19 mouse cellular contexts compared by ENCODE assay signal in genomic region chr7:48888751-48889150, GRCm38 (mm10). TPM values are rescaled to one million over a fixed set of nuclear protein-coding genes. Genes with fewer than 3 reads are reported as not detected.
DNase-seq lines count a peak whose midpoint lies in the region; ATAC-seq and TF ChIP-seq lines count a peak whose summit lies in the region.
"Had no signal": no experiment of that assay in that cellular context is flagged by ENCODE, and none has a peak within 500 bp of the region (broad histone marks: within the 10 kb centered on the region; RNA-seq: fewer than 3 reads in every experiment).

No protein-coding gene starts in this region.

- H3K4me2 ChIP-seq in limb, embryonic 15.5 days: no peak overlapping the region
- H3K4me2 ChIP-seq in intestine, postnatal 0 days (replicated peaks; ENCODE audit: low read depth): no peak overlapping the region
- H3K4me2 ChIP-seq in forebrain, embryonic 14.5 days (ENCODE audit: low read length): no peak overlapping the region
- H3K4me2 ChIP-seq: limb, embryonic 12.5 days had no signal

- no peak for TF ChIP-seq CTCF in intestine, postnatal 0 days (IDR thresholded peaks at IDR 0.05; ENCODE audit: low read depth)

- intact Hi-C loops in heart, postnatal 14 days (cut with DNase I): no loop called here

- ATAC-seq in limb, embryonic 15.5 days (ENCODE audit: insufficient number of reproducible peaks, low FRiP score, low TSS enrichment, low read depth): no peak
- ATAC-seq in intestine, postnatal 0 days: no peak
- no peak for ATAC-seq in forebrain, embryonic 14.5 days
- ATAC-seq: hindbrain, embryonic 16.5 days had no signal

- no peaks in the 10 kb centered on the region for H3K9me3 ChIP-seq in heart, embryonic 10.5 days
- H3K9me3 ChIP-seq in limb, embryonic 15.5 days: no peaks in the 10 kb centered on the region
- H3K9me3 ChIP-seq in limb, embryonic 10.5 days (replicated peaks): no peaks in the 10 kb centered on the region
- no peaks in the 10 kb centered on the region for H3K9me3 ChIP-seq in intestine, postnatal 0 days (ENCODE audit: control insufficient read depth)
- no peaks in the 10 kb centered on the region for H3K9me3 ChIP-seq in forebrain, embryonic 14.5 days (replicated peaks; ENCODE audit: control insufficient read depth, low read length)
- H3K9me3 ChIP-seq: limb, embryonic 12.5 days had no signal

- H3K27me3 ChIP-seq in heart, embryonic 10.5 days (ENCODE audit: insufficient read depth, poor library complexity, severe bottlenecking): no peaks in the 10 kb centered on the region
- H3K27me3 ChIP-seq in limb, embryonic 15.5 days: no peaks in the 10 kb centered on the region
- peaks cover 11% of the 10 kb centered on the region for H3K27me3 ChIP-seq in limb, embryonic 10.5 days (ENCODE audit: low read depth, poor library complexity, severe bottlenecking)
- no peaks in the 10 kb centered on the region for H3K27me3 ChIP-seq in intestine, postnatal 0 days (replicated peaks; ENCODE audit: control insufficient read depth, insufficient read depth, low read length)
- H3K27me3 ChIP-seq in forebrain, embryonic 14.5 days (replicated peaks; ENCODE audit: control insufficient read depth, insufficient read depth, low read length): peaks cover 11% of the 10 kb centered on the region; the same call in 1 of the 2 replicates

- H3K9ac ChIP-seq in limb, embryonic 15.5 days: no peak overlapping the region
- 0 out of 2 replicates have a peak overlapping the region, but pooled peaks have one; percentile 7 for H3K9ac ChIP-seq in intestine, postnatal 0 days (ENCODE audit: low read depth, low read length)
- no peak overlapping the region for H3K9ac ChIP-seq in forebrain, embryonic 14.5 days (ENCODE audit: low read length)
- H3K9ac ChIP-seq: limb, embryonic 12.5 days had no signal

- H3K4me3 ChIP-seq in heart, embryonic 10.5 days: no peak overlapping the region
- H3K4me3 ChIP-seq in limb, embryonic 15.5 days: no peak overlapping the region
- H3K4me3 ChIP-seq in limb, embryonic 10.5 days: no peak overlapping the region
- no peak overlapping the region for H3K4me3 ChIP-seq in intestine, postnatal 0 days (ENCODE audit: low read depth, low read length)
- no peak overlapping the region for H3K4me3 ChIP-seq in forebrain, embryonic 14.5 days (ENCODE audit: low read depth, low read length)
- H3K4me3 ChIP-seq: gastrocnemius, adult 2 months; left cerebral cortex, adult 2 months; limb, embryonic 12.5 days had no signal

- no peaks in the 10 kb centered on the region for H3K36me3 ChIP-seq in heart, embryonic 10.5 days
- H3K36me3 ChIP-seq in limb, embryonic 15.5 days: no peaks in the 10 kb centered on the region
- no peaks in the 10 kb centered on the region for H3K36me3 ChIP-seq in limb, embryonic 10.5 days
- no peaks in the 10 kb centered on the region for H3K36me3 ChIP-seq in intestine, postnatal 0 days (ENCODE audit: control insufficient read depth, insufficient read depth)
- no peaks in the 10 kb centered on the region for H3K36me3 ChIP-seq in forebrain, embryonic 14.5 days (ENCODE audit: control insufficient read depth, insufficient read depth, low read length)
- H3K36me3 ChIP-seq: limb, embryonic 12.5 days had no signal

- peaks cover 34% of the 10 kb centered on the region for H3K4me1 ChIP-seq in heart, embryonic 10.5 days
- H3K4me1 ChIP-seq in limb, embryonic 15.5 days: peaks cover 11% of the 10 kb centered on the region
- peaks cover 18% of the 10 kb centered on the region; the same call in 1 of the 2 replicates for H3K4me1 ChIP-seq in limb, embryonic 10.5 days
- H3K4me1 ChIP-seq in intestine, postnatal 0 days (replicated peaks; ENCODE audit: control insufficient read depth, insufficient read depth, low read length): no peaks in the 10 kb centered on the region; the same call in 1 of the 2 replicates
- H3K4me1 ChIP-seq in forebrain, embryonic 14.5 days (ENCODE audit: control insufficient read depth, insufficient read depth, low read length): peaks cover 6% of the 10 kb centered on the region; the same call in 1 of the 2 replicates

- H3K27ac ChIP-seq in heart, embryonic 10.5 days: peak overlapping the region; percentile 72
- 0 out of 2 replicates have a peak overlapping the region, but pooled peaks have one; percentile 11 for H3K27ac ChIP-seq in limb, embryonic 15.5 days
- no peak overlapping the region for H3K27ac ChIP-seq in limb, embryonic 10.5 days
- no peak overlapping the region for H3K27ac ChIP-seq in intestine, postnatal 0 days (ENCODE audit: low read depth, low read length)
- no peak overlapping the region for H3K27ac ChIP-seq in forebrain, embryonic 14.5 days (ENCODE audit: low read depth, low read length)
- H3K27ac ChIP-seq: gastrocnemius, adult 2 months; left cerebral cortex, adult 2 months; limb, embryonic 12.5 days had no signal

- WGBS in heart, embryonic 10.5 days: 55% methylated on average over 2 of the region's 2 CpGs
- 63% methylated on average over 2 of the region's 2 CpGs for WGBS in limb, embryonic 15.5 days
- WGBS in limb, embryonic 10.5 days: 85% methylated on average over 2 of the region's 2 CpGs
- WGBS in intestine, postnatal 0 days: 75% methylated on average over 2 of the region's 2 CpGs
- WGBS in forebrain, embryonic 14.5 days: 83% methylated on average over 2 of the region's 2 CpGs

- no peak for DNase-seq in heart, embryonic 10.5 days (ENCODE audit: low spot score)
- no peak for DNase-seq in heart, postnatal 14 days
- DNase-seq in limb, embryonic 10.5 days (ENCODE audit: low spot score): no peak
- DNase-seq in 3T3-L1 (ENCODE audit: low read depth, low spot score): peak; percentile 19
- no peak for DNase-seq in adipocyte (ENCODE audit: low spot score)
- DNase-seq in forebrain, embryonic 14.5 days (ENCODE audit: low spot score): no peak
- DNase-seq: adrenal gland, adult 2 months; cerebellum, postnatal 10 days; gastrocnemius, adult 2 months; kidney, adult 8-10 months; midbrain, embryonic 14.5 days; retina, postnatal 1 day; right cerebral cortex, postnatal 4 days had no signal

RNA-seq across cellular contexts. Expression of gene E2f8, which starts 7.4 kb away (rescaled TPM):
- polyA plus RNA-seq in heart, embryonic 10.5 days (2016; fragmentation: Nextera tagmentation; extraction: Ambion mirVana): 21.9 and 25.4 TPM in 2 replicates
- 1 to 10 TPM; 1.8 to 3.3 TPM for total RNA-seq in heart, postnatal 14 days (2021)
- polyA plus RNA-seq in limb, embryonic 15.5 days (2015; fragmentation: Nextera tagmentation; extraction: Ambion mirVana): 16.4 and 18.6 TPM in 2 replicates
- polyA plus RNA-seq in limb, embryonic 10.5 days (2016; fragmentation: Nextera tagmentation; extraction: Ambion mirVana): 15.2 TPM in 2 replicates
- 15.7 and 18.1 TPM in 2 replicates for polyA plus RNA-seq in intestine, postnatal 0 days (2015; fragmentation: Nextera tagmentation; extraction: Ambion mirVana)
- 4.1 and 4.6 TPM in 2 replicates for polyA plus RNA-seq in forebrain, embryonic 14.5 days (2014; fragmentation: Nextera tagmentation; extraction: Ambion mirVana)
- total RNA-seq: gastrocnemius, adult 2 months had no signal

RNA-seq across cellular contexts. Expression of gene Nav2, which starts 19.8 kb away (rescaled TPM):
- 23.3 and 27.7 TPM in 2 replicates for polyA plus RNA-seq in heart, embryonic 10.5 days (2016; fragmentation: Nextera tagmentation; extraction: Ambion mirVana)
- 10 to 100 TPM; 60.0 to 64.1 TPM for total RNA-seq in heart, postnatal 14 days (2021)
- 16.2 and 17.3 TPM in 2 replicates for polyA plus RNA-seq in limb, embryonic 15.5 days (2015; fragmentation: Nextera tagmentation; extraction: Ambion mirVana)
- polyA plus RNA-seq in limb, embryonic 10.5 days (2016; fragmentation: Nextera tagmentation; extraction: Ambion mirVana): 7.2 and 8.3 TPM in 2 replicates
- 5.8 and 8.4 TPM in 2 replicates for polyA plus RNA-seq in intestine, postnatal 0 days (2015; fragmentation: Nextera tagmentation; extraction: Ambion mirVana)
- polyA plus RNA-seq in forebrain, embryonic 14.5 days (2014; fragmentation: Nextera tagmentation; extraction: Ambion mirVana): 6.3 and 15.5 TPM in 2 replicates

RNA-seq across cellular contexts. Expression of gene Csrp3, which starts 40.9 kb away (rescaled TPM):
- polyA plus RNA-seq in heart, embryonic 10.5 days (2016; fragmentation: Nextera tagmentation; extraction: Ambion mirVana): 905 and 1,263 TPM in 2 replicates
- 1,000 to 10,000 TPM; 1,478 to 1,683 TPM for total RNA-seq in heart, postnatal 14 days (2021)
- polyA plus RNA-seq in limb, embryonic 15.5 days (2015; fragmentation: Nextera tagmentation; extraction: Ambion mirVana): 65.6 and 200 TPM in 2 replicates
- polyA plus RNA-seq in limb, embryonic 10.5 days (2016; fragmentation: Nextera tagmentation; extraction: Ambion mirVana): 0.87 and 1.5 TPM in 2 replicates
- 5.0 and 5.8 TPM in 2 replicates for polyA plus RNA-seq in intestine, postnatal 0 days (2015; fragmentation: Nextera tagmentation; extraction: Ambion mirVana)
- polyA plus RNA-seq in forebrain, embryonic 14.5 days (2014; fragmentation: Nextera tagmentation; extraction: Ambion mirVana): not detected in 2 replicates
- total RNA-seq: adrenal gland, adult 2 months; layer of hippocampus, adult 18-20 months; left cerebral cortex, adult 2 months had no signal
- polyA plus RNA-seq: adrenal gland, adult 2 months had no signal

Comparison
In these comparisons a context has a peak if more than half of its experiments do, and no peak if none do; other contexts are left out.
1. H3K27ac ChIP-seq: peak in heart, embryonic 10.5 days (single experiment) and limb, embryonic 15.5 days (single experiment); none in limb, embryonic 10.5 days (single experiment), intestine, postnatal 0 days (single experiment) and forebrain, embryonic 14.5 days (single experiment).